Mouse (Mus musculus) heart, embryonic 16.5 days (tissue): ENCODE measurements around the gene Cbx3. TPM values are rescaled to one million over a fixed set of nuclear protein-coding genes. Genes with fewer than 3 reads are reported as not detected.
"Not testable (repeated sequence)": the region's sequence is repeated elsewhere in the genome, so short reads cannot be mapped to it uniquely, and the experiment has no call there.

Source experiments
- ATAC-seq: fragments of 200-750 bp; cut with Nextera tagmentation; replicated peaks from 2 replicates; pipeline ENCODE4 v1.8.0; 2017; ENCODE audit warnings: moderate number of reproducible peaks; ENCODE audit not compliant: insufficient read depth, low FRiP score; ENCODE audit errors: extremely low read depth
- H3K27ac ChIP-seq: fragments of 300-500 bp; sonication (generic); 2 replicates; pipeline ENCODE4 v1.5.1; 2014; ENCODE audit warnings: mild to moderate bottlenecking, low read length, control low read depth, moderate library complexity
- H3K27me3 ChIP-seq: fragments of 300-500 bp; sonication (generic); 2 replicates; pipeline ENCODE4 v1.6.1; 2014; ENCODE audit warnings: low read length, mixed read lengths; ENCODE audit not compliant: control insufficient read depth, insufficient read depth
- H3K36me3 ChIP-seq: fragments of 300-500 bp; sonication (generic); 2 replicates; pipeline ENCODE4 v1.6.1; 2014; ENCODE audit not compliant: control insufficient read depth, insufficient read depth
- H3K4me1 ChIP-seq: fragments of 300-500 bp; sonication (generic); 2 replicates; pipeline ENCODE4 v1.6.1; 2014; ENCODE audit warnings: low read length, mixed read lengths; ENCODE audit not compliant: control insufficient read depth, insufficient read depth
- H3K4me2 ChIP-seq: fragments of 300-500 bp; sonication (generic); 2 replicates; pipeline ENCODE4 v1.6.1; 2014; ENCODE audit warnings: low read depth, mild to moderate bottlenecking, control low read depth, low read length
- H3K4me3 ChIP-seq: fragments of 300-500 bp; sonication (generic); 2 replicates; pipeline ENCODE4 v1.5.1; 2014; ENCODE audit warnings: mild to moderate bottlenecking, control low read depth, low read length
- H3K9ac ChIP-seq: fragments of 300-500 bp; sonication (generic); 2 replicates; pipeline ENCODE4 v1.6.1; 2014; ENCODE audit warnings: low read length, control low read depth
- H3K9me3 ChIP-seq: fragments of 300-500 bp; sonication (generic); replicated peaks from 2 replicates; pipeline ENCODE4 v1.6.1; 2016; ENCODE audit warnings: low read length; ENCODE audit not compliant: control insufficient read depth
- WGBS: fragments of 180-500 bp; shearing (Covaris S2); extraction: QIAGEN DNeasy Blood & Tissue Kit; methylation state at CpG from one replicate; pipeline ENCODE4 v1.1.7; 2014; 5-methylcytosine and 5-hydroxymethylcytosine counted together
- polyA plus RNA-seq: library from polyadenylated mRNA; unstranded; fragments of >200 nt; fragmentation: Nextera tagmentation; extraction: Ambion mirVana; gene quantifications from 2 replicates; pipeline ENCODE4 v1.2.1, GENCODE M21; 2015

The Cbx3 gene
- polyA plus RNA-seq, 1 experiment from 2014 or later: 321 TPM

DNA sequence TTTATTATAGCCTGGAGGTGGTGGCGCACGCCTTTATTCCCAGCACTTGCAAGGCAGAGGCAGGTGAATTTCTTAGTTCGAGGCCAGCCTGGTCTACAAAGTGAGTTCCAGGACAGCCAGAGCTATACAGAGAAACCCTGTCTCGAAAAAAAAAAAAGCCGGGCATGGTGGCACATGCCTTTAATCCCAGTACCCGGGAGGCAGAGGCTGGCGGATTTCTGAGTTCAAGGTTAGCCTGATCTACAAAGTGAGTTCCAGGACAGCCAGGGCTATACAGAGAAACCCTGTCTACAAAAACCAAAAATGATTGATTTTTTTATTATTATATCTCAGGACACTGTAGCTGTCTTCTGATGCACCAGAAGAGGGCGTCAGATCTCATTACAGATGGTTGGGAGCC, 14.4 kb downstream of the Cbx3 start:
- H3K4me3 ChIP-seq, H3K9ac ChIP-seq, H3K27ac ChIP-seq, H3K4me1 ChIP-seq, H3K27me3 ChIP-seq, H3K4me2 ChIP-seq, H3K9me3 ChIP-seq, ATAC-seq: not testable (repeated sequence)
- 87% methylated on average over 8 of the region's 8 CpGs for WGBS
- peaks cover 28% of the 10 kb centered on the region for H3K36me3 ChIP-seq

DNA sequence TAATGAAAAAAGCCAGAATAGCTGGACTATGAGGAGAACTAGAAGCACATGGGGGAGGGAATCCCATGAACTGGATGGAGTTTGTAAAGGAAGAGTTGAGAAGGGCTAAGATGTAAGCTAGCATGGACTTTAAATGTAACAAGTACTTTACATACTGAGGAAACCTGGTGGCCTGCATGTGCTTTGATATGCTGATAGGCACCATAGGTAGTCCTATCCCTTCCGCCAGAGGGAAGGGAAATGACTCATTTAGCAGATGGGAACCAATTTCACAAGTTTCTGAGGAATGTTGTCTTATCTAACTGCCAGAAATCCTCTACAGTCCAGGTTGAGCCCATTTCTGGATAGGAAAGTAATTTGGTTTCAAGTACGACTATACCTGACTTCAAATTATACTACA, 15.5 kb downstream of the Cbx3 start:
- peaks cover 5% of the 10 kb centered on the region; the same call in 1 of the 2 replicates for H3K9me3 ChIP-seq
- WGBS: 44% methylated on average over 2 of the region's 2 CpGs

DNA sequence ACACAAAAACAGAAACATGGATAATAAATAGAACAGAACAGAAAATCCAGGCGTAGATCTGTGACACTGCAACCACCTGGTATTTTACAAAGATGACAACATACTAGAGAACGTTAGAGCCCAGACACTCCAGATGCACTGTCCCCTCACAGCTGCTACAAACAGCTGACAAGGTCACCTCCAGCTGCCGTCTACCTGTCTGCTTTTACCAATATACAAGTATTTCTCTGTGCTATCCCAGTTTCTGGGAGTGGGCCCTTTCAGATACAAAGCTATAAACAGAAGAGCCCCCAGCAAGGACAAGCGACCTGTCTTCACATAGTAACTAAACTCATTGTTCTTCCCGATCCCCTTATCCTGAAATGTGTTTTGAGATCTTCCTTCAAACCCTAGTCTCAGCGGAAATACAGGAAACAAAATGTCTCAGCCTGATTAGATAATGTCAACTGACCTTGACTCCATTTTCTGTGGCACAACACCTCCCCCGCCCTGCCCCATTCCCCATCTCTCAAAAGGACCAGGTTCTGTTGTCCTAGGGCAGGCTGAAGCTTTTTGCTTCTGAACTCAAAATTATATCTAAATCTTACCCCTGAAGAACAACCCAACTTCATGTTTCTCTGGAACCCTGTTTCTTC, 16.0 kb downstream of the Cbx3 start:
- peaks cover 17% of the 10 kb centered on the region for H3K36me3 ChIP-seq
- H3K4me3 ChIP-seq: no peak overlapping the region
- WGBS: 37% methylated on average over 7 of the region's 7 CpGs
- peaks cover 5% of the 10 kb centered on the region; the same call in 1 of the 2 replicates for H3K9me3 ChIP-seq
- peaks cover 5% of the 10 kb centered on the region for H3K4me1 ChIP-seq
- H3K4me2 ChIP-seq: no peak overlapping the region
- ATAC-seq: no peak
- H3K27me3 ChIP-seq: no peaks in the 10 kb centered on the region
- H3K27ac ChIP-seq: no peak overlapping the region
- no peak overlapping the region for H3K9ac ChIP-seq

More for the DNA sequence above, 15.5 kb downstream of the Cbx3 start:
- peaks cover 21% of the 10 kb centered on the region for H3K36me3 ChIP-seq
- H3K27me3 ChIP-seq: no peaks in the 10 kb centered on the region
- no peak overlapping the region for H3K27ac ChIP-seq
- ATAC-seq: no peak
- H3K9ac ChIP-seq: no peak overlapping the region
- no peak overlapping the region for H3K4me2 ChIP-seq
- H3K4me1 ChIP-seq: peaks cover 5% of the 10 kb centered on the region
- no peak overlapping the region for H3K4me3 ChIP-seq

DNA sequence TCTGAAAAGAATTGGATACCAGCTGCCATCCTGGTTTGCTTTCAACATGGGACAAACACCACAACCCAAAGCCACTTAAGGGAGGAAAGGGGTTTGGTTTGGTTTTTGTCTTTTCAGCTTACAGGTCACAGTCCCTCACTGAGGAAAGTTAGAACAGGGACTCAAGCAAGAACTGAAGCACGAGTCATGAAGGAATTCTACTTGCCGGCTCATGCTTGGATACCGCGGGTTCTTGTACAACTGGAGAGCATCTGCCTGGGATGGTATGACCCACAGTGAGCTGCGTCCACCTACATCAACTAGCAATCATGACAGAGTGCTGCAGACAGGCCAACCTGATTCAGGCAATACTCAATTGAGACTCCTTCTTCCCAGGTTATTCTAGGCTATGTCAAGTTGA, 16.6 kb downstream of the Cbx3 start:
- 83% methylated on average over 5 of the region's 5 CpGs for WGBS
- ATAC-seq: no peak
- H3K9me3 ChIP-seq: peaks cover 5% of the 10 kb centered on the region; the same call in 1 of the 2 replicates
- H3K27me3 ChIP-seq: no peaks in the 10 kb centered on the region
- H3K4me2 ChIP-seq: no peak overlapping the region
- no peak overlapping the region for H3K9ac ChIP-seq
- H3K36me3 ChIP-seq: peaks cover 13% of the 10 kb centered on the region
- no peak overlapping the region for H3K27ac ChIP-seq
- no peak overlapping the region for H3K4me3 ChIP-seq
- peaks cover 5% of the 10 kb centered on the region for H3K4me1 ChIP-seq

DNA sequence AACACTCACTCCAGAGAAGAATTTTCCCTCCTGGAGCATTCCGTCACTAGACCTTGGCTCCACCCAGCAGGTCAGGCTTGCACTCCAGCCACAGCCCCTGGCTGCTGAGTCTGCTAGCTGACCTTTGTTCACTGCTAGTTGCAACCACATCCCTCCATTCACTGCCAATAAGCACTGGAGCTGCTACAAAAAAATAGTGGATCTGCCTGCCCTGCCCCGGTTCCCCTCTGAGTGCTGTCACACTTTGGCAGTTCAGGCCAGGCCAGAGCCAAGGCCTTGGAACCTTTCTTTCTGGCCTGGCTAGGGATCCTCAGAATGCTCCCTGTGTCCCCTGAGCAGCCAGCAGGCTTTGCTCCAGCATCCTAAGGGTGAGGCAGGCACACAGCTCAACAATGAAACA, 19.6 kb downstream of the Cbx3 start:
- H3K9ac ChIP-seq: no peak overlapping the region
- no peaks in the 10 kb centered on the region for H3K36me3 ChIP-seq
- H3K4me2 ChIP-seq: no peak overlapping the region
- peaks cover 5% of the 10 kb centered on the region; the same call in 1 of the 2 replicates for H3K9me3 ChIP-seq
- H3K27me3 ChIP-seq: no peaks in the 10 kb centered on the region
- ATAC-seq: peak; percentile 63; the same call in 1 of the 2 replicates
- H3K4me1 ChIP-seq: peaks cover 5% of the 10 kb centered on the region
- H3K4me3 ChIP-seq: no peak overlapping the region
- WGBS: 30% methylated on average over 2 of the region's 2 CpGs
- H3K27ac ChIP-seq: peak overlapping the region; percentile 54

DNA sequence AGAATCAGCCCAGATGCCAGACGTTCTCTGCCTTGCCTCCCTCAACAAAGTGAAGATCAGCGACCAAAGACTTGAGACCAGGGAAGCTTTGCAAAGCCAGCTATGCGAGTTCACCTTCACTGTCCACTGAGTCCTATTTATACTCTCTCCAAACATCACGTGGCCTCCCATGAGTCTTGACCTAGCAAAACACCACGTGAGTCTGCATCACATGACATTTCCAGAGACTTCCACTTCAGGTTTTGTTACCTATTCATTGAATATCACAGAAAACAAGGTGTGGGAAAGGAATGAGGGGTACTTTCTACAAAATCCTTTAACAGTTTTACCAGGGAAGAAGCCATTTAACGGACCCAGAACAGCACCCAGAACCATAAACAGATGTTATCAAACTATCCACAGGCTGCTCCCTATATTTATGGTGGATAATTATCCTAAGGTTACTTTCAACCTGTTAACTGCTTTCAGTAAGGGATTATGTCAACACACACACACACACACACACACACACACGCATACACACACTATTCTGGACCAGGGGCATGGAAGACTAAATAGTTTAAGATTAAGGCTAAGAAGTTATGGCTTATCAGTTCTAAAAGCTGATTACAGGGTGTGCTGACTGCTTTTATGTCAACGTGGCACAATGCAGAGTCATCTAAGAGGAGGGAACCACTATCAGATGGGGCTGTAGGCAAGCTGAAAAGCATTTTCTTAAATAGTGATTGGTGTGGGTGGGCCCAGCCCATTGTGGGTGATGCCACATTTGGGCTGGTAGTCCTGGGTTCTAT, 27.4 kb downstream of the Cbx3 start:
- Histone ChIP-seq H3K9me3 (no peaks in the 10 kb centered on the region), H3K27ac (no peak overlapping the region), H3K27me3 (no peaks in the 10 kb centered on the region), H3K4me1 (no peaks in the 10 kb centered on the region), H3K4me3 (no peak overlapping the region), H3K4me2 (no peak overlapping the region), H3K9ac (no peak overlapping the region), H3K36me3 (no peaks in the 10 kb centered on the region)
- WGBS: 52% methylated on average over 8 of the region's 8 CpGs
- no peak for ATAC-seq

DNA sequence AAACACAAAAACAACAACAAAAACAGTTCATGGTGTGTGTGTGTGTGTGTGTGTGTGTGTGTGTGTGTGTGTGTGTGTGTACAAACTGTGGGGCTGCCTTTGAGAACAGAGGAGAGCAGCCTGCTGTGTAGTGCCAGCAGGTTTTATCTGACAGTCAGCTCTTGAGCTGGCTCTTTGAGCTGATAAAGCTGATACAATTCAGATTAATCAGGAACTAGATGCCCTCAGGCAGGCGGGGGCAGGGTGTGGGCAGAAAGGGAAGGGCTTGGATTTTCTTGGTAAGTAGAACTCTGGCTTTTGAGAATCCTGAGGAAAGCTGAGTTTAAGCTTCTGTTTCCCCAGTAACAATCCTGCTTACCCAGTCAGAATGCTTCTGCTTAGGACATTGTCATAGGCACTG, 35.5 kb downstream of the Cbx3 start:
- ATAC-seq: no peak
- Histone ChIP-seq H3K9me3 (no peaks in the 10 kb centered on the region), H3K4me3 (no peak overlapping the region), H3K9ac (no peak overlapping the region), H3K36me3 (no peaks in the 10 kb centered on the region), H3K4me2 (no peak overlapping the region), H3K27ac (no peak overlapping the region), H3K4me1 (no peaks in the 10 kb centered on the region; the same call in 1 of the 2 replicates), H3K27me3 (no peaks in the 10 kb centered on the region)
- 44% methylated on average over 1 of the region's 1 CpGs for WGBS

DNA sequence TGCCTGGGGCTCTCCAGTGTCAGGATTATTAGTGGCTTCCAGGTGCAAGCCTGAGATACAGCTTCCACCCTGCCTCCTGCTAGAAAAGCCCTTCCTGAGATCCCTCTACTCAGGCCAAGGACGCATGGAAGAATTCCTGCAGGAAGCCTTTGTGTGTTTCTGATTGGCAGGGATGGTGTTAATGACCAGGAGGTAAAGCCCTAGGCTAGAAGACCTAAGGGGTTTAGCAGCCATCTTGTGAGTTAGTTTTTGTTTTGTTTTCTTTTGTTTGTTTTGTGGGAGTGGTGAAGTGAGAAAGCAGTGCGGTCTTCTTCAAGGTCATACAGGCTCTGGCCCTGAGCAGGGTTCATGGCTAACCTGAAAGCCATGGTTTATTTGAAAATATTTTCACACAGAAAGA, 37.4 kb downstream of the Cbx3 start:
- H3K9ac ChIP-seq: no peak overlapping the region
- WGBS: 73% methylated on average over 2 of the region's 2 CpGs
- H3K9me3 ChIP-seq: no peaks in the 10 kb centered on the region
- no peak overlapping the region for H3K27ac ChIP-seq
- H3K4me2 ChIP-seq: no peak overlapping the region
- ATAC-seq: no peak
- no peaks in the 10 kb centered on the region; the same call in 1 of the 2 replicates for H3K4me1 ChIP-seq
- no peaks in the 10 kb centered on the region for H3K36me3 ChIP-seq
- no peak overlapping the region for H3K4me3 ChIP-seq
- no peaks in the 10 kb centered on the region for H3K27me3 ChIP-seq
